Mouse (Mus musculus) embryonic facial prominence, embryonic 11.5 days (tissue): Measurements from ENCODE around the gene BC030870. TPM values are rescaled to one million over a fixed set of nuclear protein-coding genes. Genes with fewer than 3 reads are reported as not detected.

Experiments
- ATAC-seq: fragments of 200-750 bp; cut with Nextera tagmentation; replicated peaks from 2 replicates; pipeline ENCODE4 v1.8.0; 2017; ENCODE audit warnings: low read depth; ENCODE audit not compliant: insufficient number of reproducible peaks, low FRiP score, low TSS enrichment
- DNase-seq: peaks from one replicate; pipeline ENCODE4 v3.0.0-alpha.2; 2015; ENCODE audit warnings: low spot score
- H3K27ac ChIP-seq: fragments of 300-500 bp; sonication (generic); replicated peaks from 2 replicates; pipeline ENCODE4 v1.5.1; 2014; ENCODE audit warnings: mild to moderate bottlenecking, low read depth, low read length, control low read depth
- H3K27me3 ChIP-seq: fragments of 300-500 bp; sonication (generic); 2 replicates; pipeline ENCODE4 v1.6.1; 2014; ENCODE audit warnings: mild to moderate bottlenecking, low read length, moderate library complexity, mixed read lengths; ENCODE audit not compliant: control insufficient read depth, insufficient read depth
- H3K36me3 ChIP-seq: fragments of 300-500 bp; sonication (generic); replicated peaks from 2 replicates; pipeline ENCODE4 v1.6.1; 2014; ENCODE audit warnings: low read depth, mild to moderate bottlenecking, low read length, moderate library complexity, mixed read lengths; ENCODE audit not compliant: control insufficient read depth, insufficient read depth
- H3K4me1 ChIP-seq: fragments of 300-500 bp; sonication (generic); 2 replicates; pipeline ENCODE4 v1.6.1; 2014; ENCODE audit warnings: low read length, mixed read lengths; ENCODE audit not compliant: control insufficient read depth, insufficient read depth
- H3K4me2 ChIP-seq: fragments of 300-500 bp; sonication (generic); 2 replicates; pipeline ENCODE4 v1.6.1; 2014; ENCODE audit warnings: low read depth, mild to moderate bottlenecking, control low read depth, low read length, moderate library complexity
- H3K4me3 ChIP-seq: fragments of 300-500 bp; sonication (generic); 2 replicates; pipeline ENCODE4 v1.5.1; 2014; ENCODE audit warnings: low read depth, low read length, control low read depth
- H3K9ac ChIP-seq: fragments of 300-500 bp; sonication (generic); replicated peaks from 2 replicates; pipeline ENCODE4 v1.6.1; 2014; ENCODE audit warnings: mild to moderate bottlenecking, control low read depth, low read length
- H3K9me3 ChIP-seq: fragments of 300-500 bp; sonication (generic); replicated peaks from 2 replicates; pipeline ENCODE4 v1.6.1; 2016; ENCODE audit warnings: mild to moderate bottlenecking, low read length, inconsistent platforms, mixed read lengths; ENCODE audit not compliant: control insufficient read depth
- WGBS: fragments of 180-500 bp; shearing (Covaris S2); extraction: QIAGEN DNeasy Blood & Tissue Kit; methylation state at CpG from one replicate; pipeline ENCODE4 v1.1.7; 2014; 5-methylcytosine and 5-hydroxymethylcytosine counted together
- polyA plus RNA-seq: library from polyadenylated mRNA; unstranded; fragments of >200 nt; fragmentation: Nextera tagmentation; extraction: Ambion mirVana; gene quantifications from 2 replicates; pipeline ENCODE4 v1.2.1, GENCODE M21; 2014

BC030870 gene
- polyA plus RNA-seq, 1 experiment from 2014 or later: not detected

DNA sequence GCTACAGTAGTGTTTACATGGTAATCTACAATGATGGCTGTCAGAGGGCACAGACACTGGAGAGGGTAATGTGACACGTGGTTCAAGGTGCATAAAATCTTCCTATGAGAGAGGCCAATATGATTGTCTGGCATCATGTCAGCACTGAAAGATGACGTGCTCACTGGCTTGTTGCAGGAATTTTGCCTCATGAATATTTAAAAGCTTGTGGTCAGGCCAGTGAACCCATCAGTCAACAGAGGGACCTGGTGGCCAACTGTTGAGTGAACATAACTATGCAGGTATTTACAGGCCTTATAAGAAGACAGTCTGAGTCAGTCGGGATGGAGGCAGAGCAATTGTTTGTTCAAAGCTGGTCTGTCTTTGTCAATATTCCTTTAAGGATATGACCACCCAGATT is 29.6 kb downstream of the BC030870 start:
- H3K27ac ChIP-seq: no peak overlapping the region
- H3K4me3 ChIP-seq: no peak overlapping the region
- H3K36me3 ChIP-seq: no peaks in the 10 kb centered on the region
- H3K9ac ChIP-seq: no peak overlapping the region
- ATAC-seq (no peak), DNase-seq (no peak)
- 66% methylated on average over 3 of the region's 3 CpGs for WGBS
- no peak overlapping the region for H3K4me2 ChIP-seq
- no peaks in the 10 kb centered on the region for H3K4me1 ChIP-seq
- H3K9me3 ChIP-seq: no peaks in the 10 kb centered on the region
- no peaks in the 10 kb centered on the region for H3K27me3 ChIP-seq

DNA sequence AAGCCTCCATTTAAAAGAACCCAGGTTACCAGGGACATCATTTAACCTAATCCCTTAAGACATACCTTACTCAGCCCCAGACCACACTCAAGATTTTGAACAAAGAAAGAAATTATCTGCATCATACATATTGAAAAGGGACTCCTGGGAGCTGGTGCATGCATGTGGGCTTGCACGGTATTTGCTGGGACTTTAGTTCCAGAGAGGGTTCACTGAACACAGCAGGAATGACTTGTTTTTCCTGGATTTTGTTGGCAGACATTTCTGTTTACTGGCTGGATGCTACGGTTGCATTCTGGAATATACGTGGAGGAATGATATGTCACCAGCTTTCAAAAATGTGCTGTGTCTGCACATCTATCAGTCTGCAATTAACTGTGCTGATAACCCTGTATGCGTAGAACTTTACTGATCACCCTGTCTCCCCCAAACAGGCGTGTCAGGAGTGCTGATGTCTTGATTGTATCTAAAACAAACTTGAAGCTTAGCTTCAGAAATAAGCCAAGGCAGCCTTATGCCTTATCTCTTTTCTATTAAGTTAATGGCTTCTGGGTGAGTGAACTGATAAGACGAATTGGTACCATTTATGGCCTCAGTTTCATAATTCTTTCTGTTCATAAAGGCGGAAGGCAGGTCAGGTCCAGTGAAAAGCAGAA is 31.5 kb downstream of the BC030870 start:
- Histone ChIP-seq H3K4me1 (no peaks in the 10 kb centered on the region), H3K4me3 (no peak overlapping the region), H3K9ac (no peak overlapping the region), H3K27me3 (no peaks in the 10 kb centered on the region), H3K36me3 (no peaks in the 10 kb centered on the region), H3K4me2 (no peak overlapping the region), H3K9me3 (no peaks in the 10 kb centered on the region), H3K27ac (no peak overlapping the region)
- ATAC-seq (no peak), DNase-seq (no peak)
- 81% methylated on average over 7 of the region's 7 CpGs for WGBS

DNA sequence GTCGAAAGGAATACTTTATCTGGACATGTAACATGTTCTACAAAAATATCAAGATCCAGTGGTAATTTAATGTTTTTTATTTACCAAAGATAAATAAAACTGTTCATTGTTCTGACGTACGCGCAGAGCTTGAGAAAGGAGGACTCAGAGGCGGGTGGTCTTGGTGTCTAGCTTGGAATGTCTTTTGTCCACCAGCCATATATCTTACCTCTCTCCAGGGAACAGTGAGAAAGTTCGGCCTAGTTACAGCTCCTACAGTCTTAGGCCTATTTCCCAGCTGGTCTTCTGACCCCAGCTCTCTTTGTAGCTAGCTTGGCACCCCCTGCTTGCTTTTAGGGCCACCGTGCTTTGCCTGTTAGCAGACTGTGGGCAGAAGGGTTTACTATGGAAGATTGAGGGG is 39.6 kb downstream of the BC030870 start:
- Histone ChIP-seq H3K27me3 (no peaks in the 10 kb centered on the region), H3K9ac (no peak overlapping the region), H3K36me3 (no peaks in the 10 kb centered on the region), H3K9me3 (no peaks in the 10 kb centered on the region), H3K4me2 (no peak overlapping the region), H3K4me1 (no peaks in the 10 kb centered on the region), H3K4me3 (no peak overlapping the region), H3K27ac (no peak overlapping the region)
- ATAC-seq: no peak
- DNase-seq: no peak
- 83% methylated on average over 7 of the region's 7 CpGs for WGBS

DNA sequence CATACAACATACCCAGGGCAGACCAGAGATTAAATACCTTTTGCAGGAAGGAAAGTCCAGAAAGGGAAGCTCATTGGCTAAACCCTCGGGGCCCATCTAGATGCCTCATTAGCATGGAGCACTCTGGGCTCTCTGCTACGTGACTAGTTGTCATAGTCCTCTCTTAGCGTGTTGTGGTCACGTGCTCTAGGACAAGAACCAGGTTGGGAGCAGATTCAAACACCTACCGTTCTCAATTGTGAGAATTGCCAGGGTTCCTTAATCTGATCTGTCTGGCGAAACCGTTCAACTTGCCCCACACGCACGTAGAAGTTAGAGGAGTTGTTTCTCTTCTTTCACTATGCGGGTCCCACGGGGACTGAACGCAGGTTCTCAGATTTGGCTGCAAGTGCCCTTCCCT is 41.2 kb downstream of the BC030870 start:
- Histone ChIP-seq H3K36me3 (no peaks in the 10 kb centered on the region), H3K9me3 (no peaks in the 10 kb centered on the region), H3K27ac (no peak overlapping the region), H3K9ac (no peak overlapping the region), H3K4me2 (no peak overlapping the region), H3K27me3 (no peaks in the 10 kb centered on the region), H3K4me1 (no peaks in the 10 kb centered on the region), H3K4me3 (no peak overlapping the region)
- 86% methylated on average over 12 of the region's 12 CpGs for WGBS
- ATAC-seq (no peak), DNase-seq (no peak)

DNA sequence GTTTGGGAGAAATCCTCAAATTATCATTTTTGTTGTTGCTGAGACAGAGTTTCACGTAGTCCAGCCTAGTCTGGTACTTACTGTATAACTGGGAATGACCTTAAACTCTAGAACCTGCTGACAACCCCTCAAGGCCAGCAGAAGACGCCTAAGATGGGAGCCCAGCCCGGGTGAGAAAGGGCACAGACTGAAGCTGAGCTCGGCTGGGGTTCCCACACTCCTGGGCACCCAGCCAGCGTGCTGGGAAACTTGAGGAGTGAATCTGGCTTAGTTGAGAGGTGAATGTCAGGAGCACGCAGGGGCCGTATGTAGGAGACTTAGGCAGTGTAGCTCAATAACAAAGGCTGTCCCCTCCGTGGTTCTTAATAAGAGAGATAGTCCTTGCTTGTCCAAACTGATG is 41.7 kb downstream of the BC030870 start:
- Histone ChIP-seq H3K4me2 (no peak overlapping the region), H3K27me3 (no peaks in the 10 kb centered on the region), H3K36me3 (no peaks in the 10 kb centered on the region), H3K9ac (no peak overlapping the region), H3K27ac (no peak overlapping the region), H3K4me3 (no peak overlapping the region), H3K9me3 (no peaks in the 10 kb centered on the region), H3K4me1 (no peaks in the 10 kb centered on the region)
- DNase-seq: no peak
- WGBS: 80% methylated on average over 8 of the region's 8 CpGs
- no peak for ATAC-seq

DNA sequence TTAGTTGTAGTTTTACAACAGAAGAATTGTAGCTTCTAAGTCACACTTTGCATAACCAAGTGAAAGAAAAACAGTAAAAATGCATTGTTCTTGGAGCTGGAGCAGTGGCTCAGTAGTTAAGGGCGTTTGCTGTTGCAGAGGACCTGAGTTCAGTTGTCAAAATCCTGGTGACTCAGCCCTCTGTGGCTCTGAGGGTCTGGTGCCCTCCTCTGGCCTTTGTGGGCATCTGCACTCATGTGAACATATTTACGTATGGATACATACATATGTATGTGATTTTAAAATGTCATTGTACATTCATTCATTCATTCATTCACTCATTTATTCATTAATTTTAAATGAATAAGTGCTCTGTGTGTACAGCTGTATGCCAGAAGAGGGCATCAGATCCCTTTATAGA is 43.7 kb downstream of the BC030870 start:
- DNase-seq (no peak), ATAC-seq (no peak)
- Histone ChIP-seq H3K27ac (no peak overlapping the region), H3K4me1 (no peaks in the 10 kb centered on the region), H3K9me3 (no peaks in the 10 kb centered on the region), H3K36me3 (no peaks in the 10 kb centered on the region), H3K27me3 (no peaks in the 10 kb centered on the region), H3K4me2 (no peak overlapping the region), H3K9ac (no peak overlapping the region), H3K4me3 (no peak overlapping the region)
- 74% methylated on average over 2 of the region's 2 CpGs for WGBS

DNA sequence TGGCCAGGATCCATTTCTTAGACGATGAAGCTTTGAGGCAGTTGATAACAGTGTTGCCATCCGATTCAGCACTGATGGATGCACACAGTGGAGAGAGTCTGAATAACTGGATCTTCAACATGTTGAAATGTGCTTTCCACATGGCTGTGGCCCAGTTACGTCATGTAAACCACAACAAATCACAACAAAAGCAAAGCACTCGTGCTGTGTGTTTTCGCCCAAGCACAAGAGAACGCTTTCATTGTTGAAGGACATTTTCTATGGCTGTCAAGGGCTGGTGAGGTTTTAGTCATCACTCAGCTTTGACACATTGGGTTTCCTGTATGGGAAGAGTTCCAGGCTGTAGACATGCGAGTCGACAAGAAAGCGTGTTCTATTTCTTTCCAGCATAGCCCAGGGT is 48.6 kb downstream of the BC030870 start:
- H3K4me3 ChIP-seq: no peak overlapping the region
- no peaks in the 10 kb centered on the region for H3K27me3 ChIP-seq
- no peak overlapping the region for H3K4me2 ChIP-seq
- no peaks in the 10 kb centered on the region for H3K4me1 ChIP-seq
- DNase-seq: no peak
- no peak overlapping the region for H3K9ac ChIP-seq
- no peak for ATAC-seq
- 86% methylated on average over 9 of the region's 9 CpGs for WGBS
- H3K27ac ChIP-seq: no peak overlapping the region
- no peaks in the 10 kb centered on the region for H3K9me3 ChIP-seq
- H3K36me3 ChIP-seq: no peaks in the 10 kb centered on the region

DNA sequence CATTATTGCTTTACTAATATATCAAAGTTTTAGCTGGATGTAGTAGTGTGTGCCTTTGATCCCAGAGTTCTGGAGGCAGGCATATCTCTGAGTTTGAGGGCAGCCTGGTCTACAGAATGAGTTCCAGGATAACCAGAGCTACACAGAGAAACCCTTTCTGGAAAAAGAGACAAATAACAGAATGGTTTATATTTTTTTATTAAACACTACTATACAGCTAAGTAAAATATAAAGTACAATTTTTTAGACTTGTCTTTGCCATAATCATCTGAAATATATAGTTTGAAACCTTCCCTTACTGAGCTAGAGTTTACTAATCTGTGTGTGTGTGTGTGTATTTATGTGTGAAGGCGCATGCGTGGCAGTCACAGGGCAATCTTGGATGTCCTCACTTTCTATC is 54.6 kb downstream of the BC030870 start, which contains the start of gene Gm10663:
Gm10663 (plus strand) TSS at position 301 of the 400 bp plus-strand sequence.
- Histone ChIP-seq H3K27me3 (no peaks in the 10 kb centered on the region), H3K4me1 (no peaks in the 10 kb centered on the region), H3K27ac (no peak within 1 kb of the TSS), H3K9me3 (no peaks in the 10 kb centered on the region), H3K9ac (no peak within 1 kb of the TSS), H3K4me3 (no peak within 1 kb of the TSS), H3K36me3 (no peaks in the 10 kb centered on the region), H3K4me2 (no peak within 1 kb of the TSS)
- no peak for ATAC-seq
- no peak for DNase-seq
- 94% methylated on average over 2 of the region's 2 CpGs for WGBS
